Mouse (Mus musculus) inflammation-experienced regulatory T-cells, adult 6 months (primary cell): ENCODE results near the gene Ssbp4. TPM values are rescaled to one million over a fixed set of nuclear protein-coding genes. Genes with fewer than 3 reads are reported as not detected.
A peak's percentile ranks its signal among the peaks of the same experiment; 100 is the strongest.

Source experiments
- ATAC-seq: one replicate; pipeline ENCODE4 v1.8.0; 2017
- polyA plus RNA-seq, 3 experiments: library from polyadenylated mRNA; unstranded; fragments of 100-300 nt; shearing (Covaris generic); gene quantifications; one replicate each; pipeline ENCODE4 v1.2.1; 2017

The Ssbp4 gene
- polyA plus RNA-seq, 3 experiments from 2014 or later: 2.6 to 16.2 (median 14.7) TPM

DNA sequence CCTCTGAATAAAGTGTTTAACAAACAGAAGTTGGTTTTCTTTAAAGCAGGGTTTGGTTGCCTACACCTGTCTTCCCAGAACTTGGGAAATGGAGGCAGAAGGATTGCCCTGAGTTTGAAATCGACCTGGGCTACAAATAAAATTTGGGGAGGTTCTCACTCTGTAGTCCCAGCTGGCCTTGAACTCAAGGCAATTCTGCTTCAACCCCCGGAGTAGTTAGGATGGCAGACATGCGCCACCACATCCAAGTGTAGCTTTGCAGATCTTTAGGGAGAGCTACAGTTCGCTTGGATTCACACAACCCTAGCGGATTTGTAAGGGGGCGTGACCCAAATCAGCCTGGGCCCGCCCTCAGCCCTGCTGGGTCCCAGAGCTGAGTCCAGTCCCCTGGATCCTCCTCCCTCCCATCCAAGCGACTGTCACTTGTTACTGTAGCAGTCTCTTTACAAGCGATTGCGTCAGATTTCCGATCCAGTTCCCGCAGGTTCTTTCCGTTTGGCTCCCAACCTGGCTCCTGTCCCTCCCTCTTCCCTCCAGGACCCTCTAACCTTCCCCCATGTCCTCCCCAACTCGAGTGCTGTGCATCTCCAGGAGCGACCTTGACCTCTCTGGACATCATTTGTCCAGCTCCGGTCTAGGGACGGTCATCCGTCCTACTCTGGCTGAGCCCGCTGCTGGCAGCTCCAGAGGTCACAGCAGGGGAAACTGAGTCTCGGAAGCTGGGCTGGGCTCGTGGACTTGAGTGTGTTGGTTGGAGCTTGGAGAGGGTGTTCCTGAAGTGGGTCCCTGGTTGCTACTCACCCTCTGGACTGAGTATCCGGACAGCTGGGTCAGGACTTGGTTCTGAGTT, 22.1 kb upstream of the Ssbp4 start:
- ATAC-seq: no peak

DNA sequence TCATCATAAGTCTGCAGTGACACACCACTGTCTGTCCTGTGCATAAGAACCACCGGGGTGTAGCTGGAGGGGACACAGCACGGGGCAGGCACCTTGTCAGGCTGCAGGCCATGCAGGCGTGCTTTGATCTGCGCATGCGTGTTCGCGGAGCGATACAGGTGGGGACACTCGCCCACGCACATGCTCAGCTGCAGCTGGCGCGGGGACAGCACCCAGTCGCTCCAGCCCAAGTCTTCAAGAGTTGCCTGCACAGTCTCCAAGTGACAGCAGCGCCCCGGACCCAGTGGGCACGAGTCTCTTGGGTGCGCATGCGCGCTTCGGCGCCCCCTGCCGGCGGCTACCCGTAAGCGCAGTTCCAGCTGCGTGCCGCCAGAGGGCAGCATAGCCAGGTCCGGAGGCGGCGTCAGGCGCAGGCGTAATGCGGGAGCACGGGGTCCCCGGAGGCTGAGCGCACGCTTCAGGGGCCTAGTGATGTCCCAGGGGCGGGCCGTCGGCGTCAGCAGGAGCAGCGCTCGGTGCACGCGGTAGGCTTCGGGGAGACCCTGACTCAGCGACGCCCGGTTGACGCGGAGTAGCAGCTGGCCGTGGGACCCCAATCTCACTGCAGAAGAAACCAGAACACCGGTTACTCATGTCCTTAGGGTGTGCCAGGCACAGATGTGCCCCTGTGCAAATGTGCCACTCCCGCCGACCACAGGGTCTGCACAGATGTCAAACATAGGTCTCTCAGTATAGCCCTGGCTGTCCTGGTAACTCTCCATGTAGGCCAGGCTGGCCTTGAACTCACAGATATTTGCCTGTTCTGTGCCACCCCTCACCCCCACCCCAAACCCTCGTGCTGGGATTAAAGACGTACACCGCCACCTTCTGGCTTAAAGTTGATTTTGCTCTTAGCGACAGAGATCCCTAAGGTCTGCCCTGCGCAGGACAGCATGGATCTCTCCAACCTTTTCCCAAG, 21.2 kb upstream of the Ssbp4 start:
- ATAC-seq: peak; percentile 80

DNA sequence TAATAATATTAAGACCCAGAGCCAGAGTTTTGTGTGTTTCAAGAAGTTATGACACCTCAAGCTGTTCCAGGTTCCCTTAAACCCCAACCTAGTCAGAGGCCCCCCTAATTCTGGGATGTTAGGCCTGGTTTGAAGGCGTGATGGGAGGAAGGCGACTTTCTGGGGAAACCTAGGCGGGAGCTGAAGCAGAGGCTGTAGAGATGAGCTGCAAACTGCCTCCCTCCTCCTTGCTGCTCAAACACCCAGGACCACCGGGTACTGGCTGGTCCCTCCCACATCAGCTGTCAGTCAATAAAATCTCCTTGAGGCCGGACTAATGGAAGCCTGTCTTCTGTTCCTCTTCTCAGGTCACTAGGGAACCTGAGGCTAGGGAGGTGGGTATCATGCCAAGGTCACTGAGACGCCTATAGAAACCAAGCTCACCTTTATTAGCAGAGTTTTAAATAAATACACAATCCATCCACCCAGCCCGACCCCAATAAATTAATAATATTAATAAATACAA, 20.4 kb upstream of the Ssbp4 start:
- ATAC-seq: no peak

DNA sequence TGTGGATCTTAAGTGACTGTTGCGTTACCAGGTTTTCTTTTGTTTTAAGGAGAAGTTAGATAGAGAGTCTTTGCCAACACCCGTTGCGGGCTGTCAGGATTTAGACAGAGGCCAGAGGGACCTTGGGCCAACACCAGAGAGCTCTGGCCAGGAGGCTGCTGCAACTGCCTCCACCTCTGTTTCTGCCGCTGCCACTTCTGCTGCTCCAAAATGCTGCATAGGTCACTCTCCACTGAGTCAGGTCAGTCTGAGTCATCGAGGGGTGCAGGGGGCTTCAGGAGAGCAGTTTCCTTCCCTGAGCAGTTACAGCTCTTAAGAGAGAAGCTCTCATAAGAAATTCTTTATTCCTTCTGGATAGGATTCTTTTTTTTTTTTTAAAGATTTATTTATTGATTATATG, 18.4 kb upstream of the Ssbp4 start:
- no peak for ATAC-seq

DNA sequence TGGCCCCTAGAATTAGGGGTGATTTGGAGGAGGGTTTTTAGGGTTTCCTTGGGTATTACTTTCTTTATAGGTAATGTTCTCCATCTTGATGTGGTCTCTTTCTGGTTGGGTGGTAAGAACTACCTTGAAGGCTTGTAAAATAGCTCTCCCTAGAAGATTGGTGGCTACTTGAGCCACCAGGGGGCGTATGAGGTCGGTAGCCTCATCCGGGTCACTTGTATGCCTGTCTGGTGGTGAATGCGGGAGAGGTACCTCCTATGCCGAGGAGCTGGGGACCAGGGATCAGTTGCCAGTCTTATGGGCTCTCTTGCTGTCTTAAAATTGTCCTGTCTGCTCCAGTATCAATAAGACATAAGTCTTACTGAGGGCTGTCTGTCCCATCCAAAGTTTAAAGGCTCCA, 16.4 kb upstream of the Ssbp4 start:
- ATAC-seq: no peak

DNA sequence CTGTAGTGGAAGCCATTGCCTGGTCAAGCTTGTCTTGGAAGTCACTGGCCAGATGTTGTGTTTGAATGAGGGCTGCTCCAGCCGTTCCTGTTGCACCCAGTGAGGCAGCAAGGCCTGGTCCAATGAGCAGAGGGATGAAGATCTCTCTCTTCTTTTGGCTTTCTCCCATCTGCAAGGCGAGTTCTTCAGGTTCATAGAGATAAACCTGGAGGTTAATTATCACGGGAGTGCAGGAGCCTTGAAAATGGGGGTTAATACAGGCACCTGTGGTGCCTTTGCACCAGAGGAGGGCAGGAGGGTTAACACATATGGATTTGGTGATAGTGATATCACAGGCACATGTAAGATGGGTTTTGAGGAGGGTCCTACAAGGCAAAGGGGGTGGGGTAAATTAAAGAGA, 13.5 kb upstream of the Ssbp4 start:
- no peak for ATAC-seq

DNA sequence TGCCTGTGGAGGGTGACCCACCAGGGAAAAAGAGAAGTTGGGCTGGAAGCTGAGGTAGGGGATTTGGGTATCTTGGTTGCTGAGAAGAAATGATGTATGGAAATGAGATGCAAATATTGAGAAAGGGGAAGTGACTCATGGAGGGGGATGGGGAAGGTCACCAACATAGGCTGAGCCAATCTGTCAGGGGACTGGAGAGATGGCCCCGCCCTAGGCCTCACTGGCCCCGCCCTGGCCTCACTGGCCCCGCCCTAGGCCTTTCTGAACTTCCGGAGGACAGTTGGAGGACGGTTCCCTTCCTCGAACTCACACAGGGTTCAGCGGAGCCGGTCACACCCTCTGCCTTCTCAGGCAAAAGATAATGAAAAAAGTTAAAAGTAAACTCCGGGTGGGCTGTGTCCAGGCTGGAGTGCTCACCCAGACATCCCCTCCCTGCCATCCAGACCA, 10.2 kb upstream of the Ssbp4 start:
- peak; percentile 35 for ATAC-seq

DNA sequence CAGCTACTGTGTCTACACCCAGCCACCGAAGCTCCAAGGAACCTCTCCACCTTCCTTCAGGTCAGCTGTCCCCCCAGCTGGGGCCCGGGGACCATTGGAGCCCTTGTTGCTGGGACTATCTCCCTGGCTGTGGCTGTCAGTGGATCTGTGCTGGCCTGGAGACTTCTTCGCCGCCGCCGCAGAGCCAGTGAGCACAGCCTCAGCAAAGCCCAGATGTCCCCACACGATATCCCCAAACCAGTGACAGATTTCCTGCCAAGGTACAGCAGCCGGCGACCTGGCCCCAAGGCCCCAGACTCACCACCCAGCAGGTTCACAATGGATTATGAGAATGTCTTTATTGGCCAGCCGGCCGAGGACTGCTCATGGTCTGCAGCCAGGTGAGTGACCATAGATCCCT, 9.3 kb upstream of the Ssbp4 start:
- ATAC-seq: no peak

DNA sequence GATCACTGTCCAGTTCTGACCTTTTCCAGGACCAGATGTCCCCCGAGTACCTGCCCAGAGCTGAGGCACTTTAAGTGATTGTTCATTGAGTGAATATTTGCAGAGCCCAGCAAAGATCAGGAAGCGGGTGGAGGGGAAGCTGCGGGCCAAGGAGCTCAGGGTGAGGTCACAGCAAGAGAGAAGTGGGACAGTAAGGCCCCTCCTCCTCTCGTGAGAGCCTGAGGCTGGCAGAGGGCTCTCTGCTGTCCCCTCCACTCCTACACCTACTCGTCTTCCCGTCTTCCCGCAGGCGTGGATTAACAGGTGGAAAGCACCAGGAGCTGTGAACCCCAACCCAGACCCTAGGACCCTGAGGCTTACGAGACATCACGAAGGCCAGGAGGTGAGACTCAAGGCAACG, 8.0 kb upstream of the Ssbp4 start:
- no peak for ATAC-seq

DNA sequence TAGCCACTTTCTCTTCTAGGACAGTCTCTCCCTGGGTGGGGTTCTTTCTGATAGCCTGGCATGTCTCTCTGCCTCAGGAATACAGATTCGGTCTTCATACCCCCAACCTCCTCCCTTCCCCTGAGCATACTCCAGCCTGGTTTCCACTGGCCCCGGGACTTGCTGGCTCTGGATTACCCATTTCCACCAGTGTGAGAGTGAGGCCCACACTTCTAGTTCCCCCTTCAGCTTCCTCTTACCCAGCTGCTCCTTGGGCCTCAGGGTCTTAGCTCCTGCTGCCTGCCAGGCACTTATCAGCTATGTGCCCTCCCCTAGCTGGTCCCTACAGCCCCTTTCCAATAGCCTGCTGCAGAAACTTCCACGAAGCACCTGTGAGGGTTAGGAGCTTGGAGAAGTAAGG, 7.2 kb upstream of the Ssbp4 start, which contains the start of gene Lrrc25:
Gene Lrrc25 (plus strand): TSS at position 262 of the 400 bp plus-strand sequence.
- ATAC-seq: no peak

DNA sequence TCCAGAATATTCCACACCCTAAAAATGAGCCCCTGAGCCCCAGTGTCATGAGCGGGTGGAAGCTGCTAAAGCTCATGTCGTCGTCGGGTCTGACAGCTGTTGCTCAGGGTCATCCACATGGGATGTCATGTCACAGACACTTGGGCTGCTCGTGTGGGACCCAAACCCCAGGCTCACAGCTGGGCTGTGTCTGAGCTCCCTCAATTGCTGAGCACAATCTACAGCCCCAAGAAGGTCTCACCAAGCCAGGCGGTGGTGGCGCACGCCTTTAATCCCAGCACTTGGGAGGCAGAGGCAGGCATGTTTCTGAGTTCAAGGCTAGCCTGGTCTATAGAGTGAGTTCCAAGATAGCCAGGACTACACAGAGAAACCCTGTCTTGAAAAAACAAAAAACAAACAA, 6.6 kb upstream of the Ssbp4 start:
- ATAC-seq: no peak

DNA sequence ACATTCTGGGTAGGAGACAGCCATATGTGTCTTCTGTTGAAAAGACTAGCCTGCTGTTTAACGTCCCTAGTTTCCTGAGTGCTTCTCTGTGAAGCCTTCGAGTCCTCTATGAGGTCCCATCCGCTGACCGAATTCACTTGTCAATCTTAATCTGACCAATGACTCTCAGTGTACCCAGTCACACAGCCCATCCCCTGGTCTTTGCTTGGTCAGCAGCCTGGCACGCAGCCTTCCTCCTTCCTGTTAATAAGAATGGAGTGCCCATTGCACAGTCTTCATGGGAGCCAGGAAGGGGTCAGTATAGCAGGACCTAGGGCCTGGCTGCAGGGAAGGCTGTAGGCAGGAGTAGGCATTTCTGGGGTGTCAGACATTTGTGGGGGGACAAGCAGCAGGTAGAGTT, 5.8 kb upstream of the Ssbp4 start:
- no peak for ATAC-seq

DNA sequence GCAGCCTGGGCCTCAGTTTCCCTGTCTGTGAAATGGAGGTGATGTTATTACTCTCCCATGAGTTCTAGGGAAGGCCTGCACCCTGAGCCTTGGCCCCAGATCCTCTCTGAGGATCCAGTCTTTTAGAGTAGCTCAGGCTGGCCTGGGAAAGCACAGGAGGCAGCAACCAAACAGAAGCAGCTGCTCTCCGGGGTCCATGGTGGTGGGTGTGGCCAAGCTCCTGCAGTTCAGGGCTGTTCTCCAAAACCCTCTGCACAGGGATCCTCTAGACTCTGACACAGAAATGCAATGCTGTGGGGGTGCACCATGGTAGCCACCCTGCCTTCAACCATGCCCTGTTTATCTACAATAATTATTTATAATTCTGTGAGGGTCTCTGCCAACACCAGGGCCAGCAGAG, 5.1 kb upstream of the Ssbp4 start:
- ATAC-seq: no peak

DNA sequence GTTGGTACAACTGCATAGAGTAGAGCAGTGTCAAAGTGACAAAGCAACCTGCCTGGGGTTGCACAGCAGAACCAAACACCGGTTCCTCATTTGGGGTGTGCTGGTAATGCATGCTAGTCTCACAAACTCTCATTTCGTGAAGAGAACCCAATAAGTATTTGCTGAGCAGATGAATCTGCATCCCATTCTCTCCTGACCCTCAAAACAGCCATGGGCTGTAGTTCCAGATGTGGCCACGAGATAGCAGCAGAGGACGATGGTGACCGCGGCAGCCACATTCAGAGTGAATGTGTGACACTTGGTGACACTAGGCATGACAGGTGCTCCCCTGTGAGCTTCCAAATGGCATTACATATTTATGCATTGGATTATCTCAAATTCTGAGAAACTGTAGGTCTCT, 3.2 kb upstream of the Ssbp4 start:
- peak; percentile 29 for ATAC-seq

DNA sequence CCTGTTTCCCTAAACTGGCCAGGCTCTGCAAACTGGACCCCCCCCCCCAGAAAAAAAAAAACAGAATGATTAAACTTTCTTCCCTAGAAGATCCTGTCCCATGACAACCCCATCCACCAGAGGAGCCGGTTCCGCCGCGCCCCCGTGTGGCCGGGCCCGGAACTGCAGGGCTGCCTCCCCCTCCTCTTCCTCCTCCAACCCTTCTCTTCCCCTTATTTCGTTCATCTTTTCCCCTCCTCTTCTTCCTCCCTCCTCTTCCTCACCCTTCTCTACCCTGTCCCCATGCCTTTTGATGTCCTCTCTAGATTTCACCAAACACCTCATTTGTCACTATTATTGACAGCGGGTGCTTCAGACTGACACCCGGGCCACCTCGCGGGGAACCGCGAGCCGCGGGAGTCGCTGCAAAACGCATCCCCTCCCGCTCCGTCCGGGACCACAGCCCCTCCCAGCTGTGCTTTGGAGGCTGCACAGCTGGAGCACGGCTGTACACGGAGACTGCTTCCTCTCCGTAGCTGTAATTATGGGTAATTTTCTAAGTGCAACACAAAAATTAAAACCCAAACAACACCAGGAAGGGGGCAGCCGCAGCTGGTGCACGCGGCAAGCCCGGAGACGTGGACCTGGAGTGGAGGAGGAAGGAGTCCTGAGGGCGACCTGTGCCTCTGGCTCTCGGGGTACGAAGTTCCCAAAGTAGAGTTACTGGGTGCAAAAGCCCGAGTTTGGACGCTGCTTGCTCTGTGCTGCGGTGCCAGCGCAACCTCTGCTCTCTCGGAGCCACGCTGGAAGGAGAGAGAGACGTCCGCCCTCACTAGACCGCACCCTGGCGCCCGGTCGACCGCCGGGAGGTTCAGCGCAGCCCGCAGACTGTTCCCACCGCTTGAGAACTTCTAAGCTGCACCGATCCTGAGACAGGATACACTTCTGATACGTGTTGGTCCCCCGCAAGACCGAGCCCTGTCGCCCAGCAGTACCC, 2.4 kb upstream of the Ssbp4 start:
- ATAC-seq: peak; percentile 1

DNA sequence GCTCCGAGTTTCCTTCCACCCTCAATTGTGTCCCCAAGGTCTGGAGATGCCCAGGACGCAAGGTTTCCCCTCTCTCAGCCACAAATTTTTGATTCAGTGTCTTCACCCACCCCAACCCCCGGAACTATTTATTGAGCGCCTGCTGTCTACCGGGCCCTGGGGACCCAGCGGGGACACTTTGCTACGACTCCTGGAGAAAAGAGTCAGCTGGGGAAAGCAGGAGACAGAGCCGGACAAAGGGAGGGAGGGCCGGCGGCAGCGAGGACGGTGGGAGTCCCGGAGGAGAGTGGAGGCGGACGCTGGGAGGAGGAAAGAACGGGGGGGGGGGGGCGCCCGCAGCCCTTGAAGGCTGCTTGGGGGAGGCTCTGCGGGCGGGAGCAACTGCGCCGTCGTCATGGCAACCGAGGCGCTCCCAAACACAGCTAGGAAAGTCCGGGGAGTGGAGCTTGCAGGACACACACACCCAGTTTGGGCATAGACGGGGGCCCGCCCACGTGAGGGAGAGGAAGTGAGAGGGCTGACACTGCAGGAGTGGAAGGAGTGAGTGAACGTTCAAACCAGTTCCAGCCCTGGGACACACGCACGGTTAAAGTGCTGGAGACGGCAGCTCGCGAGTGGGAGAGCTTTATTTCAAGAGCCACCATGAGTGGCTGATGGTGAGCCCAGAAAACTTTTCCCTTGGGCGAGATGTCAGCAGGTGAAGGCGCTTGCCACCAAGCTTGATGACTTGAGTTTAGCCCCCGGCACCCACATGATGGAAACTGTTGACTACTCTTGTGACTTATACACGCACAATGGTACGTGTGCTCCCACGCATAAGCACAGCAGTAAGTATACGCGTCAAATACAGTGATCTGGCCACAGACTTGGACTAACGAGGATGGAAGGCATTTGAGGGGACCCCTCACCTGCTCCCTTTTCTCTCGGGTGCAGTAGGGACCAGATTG, 1.4 kb upstream of the Ssbp4 start:
- ATAC-seq: peak; percentile 59

DNA sequence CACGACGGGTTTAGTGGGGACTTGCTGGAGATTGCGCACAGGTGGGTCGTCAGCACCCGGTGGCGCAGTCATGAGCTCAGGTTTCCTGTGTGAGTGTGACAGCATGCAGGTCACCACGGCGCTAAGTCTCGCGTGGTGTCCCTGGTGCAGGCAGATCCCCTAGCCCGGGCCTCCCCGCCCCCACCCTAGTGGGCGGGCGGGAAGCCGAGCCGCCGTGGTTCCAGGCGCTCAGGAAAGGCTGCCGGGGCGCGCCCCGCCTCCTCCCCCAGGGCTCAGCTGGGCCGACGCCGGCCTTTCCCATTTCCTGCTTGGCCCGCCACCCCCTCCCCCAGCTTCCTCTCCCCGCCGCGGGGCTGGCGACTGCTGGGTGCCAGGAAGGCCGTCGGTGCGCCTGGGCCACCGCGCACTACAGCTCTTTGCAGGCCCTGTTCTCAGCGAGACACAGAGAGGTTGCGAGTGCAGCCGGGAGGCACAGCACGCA, 736 bp upstream of the Ssbp4 start:
- ATAC-seq: peak; percentile 55

DNA sequence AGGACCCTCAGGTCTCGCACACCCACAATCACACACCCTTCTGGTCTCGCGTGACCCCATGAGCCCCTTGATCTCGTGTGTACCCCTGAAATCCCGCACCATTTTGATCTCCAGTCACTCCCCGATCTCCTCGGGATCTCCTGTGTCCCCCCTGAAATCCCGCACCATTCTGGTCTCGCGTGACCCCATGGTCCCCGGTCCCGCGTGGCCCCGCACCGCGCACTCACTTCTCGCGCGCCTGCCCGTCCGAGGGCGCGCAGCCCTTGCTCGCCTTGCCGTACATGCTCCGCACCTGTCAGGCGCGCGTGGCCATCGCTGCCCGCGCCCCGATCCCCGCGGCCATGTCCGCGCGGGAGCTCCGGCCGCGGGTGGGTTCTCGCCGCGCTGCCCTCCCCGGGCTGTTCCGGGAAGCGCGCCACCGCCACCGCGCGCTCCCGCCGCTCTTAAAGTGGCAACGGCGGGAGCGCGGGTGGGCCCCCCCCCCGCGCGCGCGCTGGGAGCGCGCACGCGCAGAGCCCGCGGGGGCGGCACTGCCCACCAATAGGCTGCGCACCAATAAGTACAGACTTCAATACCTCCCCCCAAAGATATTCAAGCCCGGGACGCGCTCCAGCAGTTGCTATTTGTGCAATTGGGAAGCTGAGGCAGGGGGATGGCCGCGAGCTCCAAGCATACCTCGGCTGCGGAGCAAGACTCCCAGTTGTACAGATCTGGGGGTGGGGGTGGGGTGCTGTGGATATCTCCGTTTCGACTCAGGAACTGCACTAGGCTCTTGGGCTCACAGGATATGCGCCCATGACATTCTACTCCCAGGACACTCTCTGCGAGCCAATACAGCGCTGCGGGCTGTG, 549 bp downstream of the Ssbp4 start:
- ATAC-seq: peak; percentile 10

DNA sequence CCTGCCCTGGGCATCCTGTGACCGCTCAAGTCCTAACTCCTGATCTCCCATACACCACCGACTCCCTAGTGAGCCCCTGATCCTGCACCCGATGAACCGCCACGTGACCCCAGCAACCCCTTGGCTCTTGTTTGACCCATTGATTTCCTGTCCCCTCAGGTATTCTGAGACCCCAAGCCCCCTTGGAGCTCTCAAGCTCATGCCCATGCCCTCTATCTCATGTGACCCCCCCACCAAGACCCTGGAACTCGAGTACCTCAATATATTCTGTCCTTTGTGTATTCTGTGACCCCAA, 1.1 kb downstream of the Ssbp4 start:
- no peak for ATAC-seq
